Mouse (Mus musculus) limb, embryonic 11.5 days (tissue): ENCODE data around the gene Fam20b. TPM values are rescaled to one million over a fixed set of nuclear protein-coding genes. Genes with fewer than 3 reads are reported as not detected.

Experiments used
- ATAC-seq: fragments of 200-750 bp; cut with Nextera tagmentation; 2 replicates; pipeline ENCODE4 v1.8.0; 2017; ENCODE audit warnings: low read depth; ENCODE audit not compliant: insufficient number of reproducible peaks, low FRiP score, low TSS enrichment
- DNase-seq: peaks from one replicate; pipeline ENCODE4 v3.0.0-alpha.2; 2015; ENCODE audit warnings: low spot score
- H3K27ac ChIP-seq: fragments of 300-500 bp; sonication (generic); replicated peaks from 2 replicates; pipeline ENCODE4 v1.5.1; 2014; ENCODE audit warnings: low read depth, mild to moderate bottlenecking, low read length
- H3K27me3 ChIP-seq: fragments of 300-500 bp; sonication (generic); 2 replicates; pipeline ENCODE4 v1.6.1; 2014; ENCODE audit warnings: mild to moderate bottlenecking, low read length, mixed read lengths; ENCODE audit not compliant: control insufficient read depth, insufficient read depth
- H3K36me3 ChIP-seq: fragments of 300-500 bp; sonication (generic); 2 replicates; pipeline ENCODE4 v1.6.1; 2014; ENCODE audit warnings: mild to moderate bottlenecking, low read length, moderate library complexity, mixed read lengths; ENCODE audit not compliant: control insufficient read depth, insufficient read depth
- H3K4me1 ChIP-seq: fragments of 300-500 bp; sonication (generic); 2 replicates; pipeline ENCODE4 v1.6.1; 2014; ENCODE audit warnings: low read length, mixed read lengths; ENCODE audit not compliant: control insufficient read depth, insufficient read depth
- H3K4me2 ChIP-seq: fragments of 300-500 bp; sonication (generic); 2 replicates; pipeline ENCODE4 v1.6.1; 2014; ENCODE audit warnings: low read depth, mild to moderate bottlenecking, moderate library complexity; ENCODE audit not compliant: severe bottlenecking
- H3K4me3 ChIP-seq: fragments of 300-500 bp; sonication (generic); 2 replicates; pipeline ENCODE4 v1.5.1; 2014; ENCODE audit warnings: low read depth, low read length
- H3K9ac ChIP-seq: fragments of 300-500 bp; sonication (generic); 2 replicates; pipeline ENCODE4 v1.6.1; 2014; ENCODE audit warnings: mild to moderate bottlenecking, low read length
- H3K9me3 ChIP-seq: fragments of 300-500 bp; sonication (generic); 2 replicates; pipeline ENCODE4 v1.6.1; 2016; ENCODE audit warnings: low read length; ENCODE audit not compliant: control insufficient read depth
- WGBS: fragments of 180-500 bp; shearing (Covaris S2); extraction: QIAGEN DNeasy Blood & Tissue Kit; methylation state at CpG from one replicate; pipeline ENCODE4 v1.1.7; 2014; 5-methylcytosine and 5-hydroxymethylcytosine counted together
- polyA plus RNA-seq: library from polyadenylated mRNA; unstranded; fragments of >200 nt; fragmentation: Nextera tagmentation; extraction: Ambion mirVana; gene quantifications from 2 replicates; pipeline ENCODE4 v1.2.1, GENCODE M21; 2014

The Fam20b gene
- polyA plus RNA-seq, 1 experiment from 2014 or later = 21.3 TPM

DNA sequence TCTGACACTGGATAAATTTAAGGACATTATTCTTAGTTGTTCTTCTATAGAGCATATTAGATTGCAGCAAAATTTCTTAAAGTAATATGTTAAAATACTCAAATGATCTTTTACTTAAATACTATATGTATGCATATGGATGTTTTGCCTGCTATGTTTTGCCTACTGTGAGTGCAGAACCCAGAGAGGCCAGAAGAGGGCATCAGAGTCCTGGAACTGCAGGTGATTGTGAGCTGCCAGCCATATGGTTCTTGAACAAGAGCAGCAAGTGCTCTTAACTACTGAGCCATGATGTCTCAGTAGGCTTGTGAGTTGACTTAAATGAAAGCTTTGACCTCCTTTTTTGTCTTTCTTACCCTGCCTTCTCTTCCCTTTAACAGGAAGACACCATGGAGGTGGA, 87.9 kb downstream of the Fam20b start:
- no peak for DNase-seq
- Histone ChIP-seq H3K27ac (no peak overlapping the region), H3K36me3 (peaks cover 13% of the 10 kb centered on the region; the same call in 1 of the 2 replicates)

DNA sequence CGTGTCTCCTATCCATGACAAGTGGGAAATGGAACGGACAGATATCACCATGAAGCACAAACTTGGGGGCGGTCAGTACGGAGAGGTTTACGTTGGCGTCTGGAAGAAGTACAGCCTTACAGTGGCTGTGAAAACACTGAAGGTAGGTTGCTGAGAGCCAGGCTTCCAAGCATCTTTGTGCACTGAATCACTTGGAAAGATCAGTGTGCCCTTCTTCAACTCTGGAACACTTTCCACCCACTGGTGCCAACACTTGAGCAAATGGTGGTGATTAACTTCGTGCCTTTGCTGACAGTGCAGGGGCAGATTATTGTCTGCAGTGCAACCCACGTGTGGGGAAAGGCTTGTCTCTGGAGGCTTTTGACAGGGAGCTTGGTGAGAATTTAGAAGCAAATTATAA, 88.9 kb downstream of the Fam20b start:
- peaks cover 14% of the 10 kb centered on the region; the same call in 1 of the 2 replicates for H3K36me3 ChIP-seq
- H3K9ac ChIP-seq = no peak overlapping the region
- H3K27me3 ChIP-seq = no peaks in the 10 kb centered on the region
- no peak for ATAC-seq
- DNase-seq = no peak
- no peaks in the 10 kb centered on the region for H3K4me1 ChIP-seq
- H3K9me3 ChIP-seq = no peaks in the 10 kb centered on the region
- 93% methylated on average over 8 of the region's 8 CpGs for WGBS
- H3K4me2 ChIP-seq = no peak overlapping the region
- no peak overlapping the region for H3K27ac ChIP-seq
- H3K4me3 ChIP-seq = no peak overlapping the region

More for the DNA sequence above, 87.9 kb downstream of the Fam20b start:
- no peak overlapping the region for H3K4me3 ChIP-seq
- no peak overlapping the region for H3K9ac ChIP-seq
- no peak overlapping the region for H3K4me2 ChIP-seq
- H3K9me3 ChIP-seq = no peaks in the 10 kb centered on the region
- no peak for ATAC-seq
- H3K4me1 ChIP-seq = no peaks in the 10 kb centered on the region
- no peaks in the 10 kb centered on the region for H3K27me3 ChIP-seq

Other genes starting within 250 kb of the Fam20b start
- 27.6 TPM in 2 replicates for gene Soat1, start 244.8 kb downstream of the Fam20b start, polyA plus RNA-seq
- gene Gm10031, start 195.1 kb downstream of the Fam20b start, polyA plus RNA-seq = 0.50 and 0.57 TPM in 2 replicates
- gene Abl2, start 160.3 kb downstream of the Fam20b start, polyA plus RNA-seq = 5.9 and 6.3 TPM in 2 replicates
- gene Tor3a, start 44.7 kb downstream of the Fam20b start, polyA plus RNA-seq = 8.2 and 10.0 TPM in 2 replicates
- 6.6 and 7.0 TPM in 2 replicates for gene Angptl1, start 119.5 kb upstream of the Fam20b start, polyA plus RNA-seq
- 78.9 and 87.0 TPM in 2 replicates for gene Ralgps2, start 220.5 kb upstream of the Fam20b start, polyA plus RNA-seq